Comparison of ENCODE assay signal across 8 mouse cellular contexts in the genomic region with DNA sequence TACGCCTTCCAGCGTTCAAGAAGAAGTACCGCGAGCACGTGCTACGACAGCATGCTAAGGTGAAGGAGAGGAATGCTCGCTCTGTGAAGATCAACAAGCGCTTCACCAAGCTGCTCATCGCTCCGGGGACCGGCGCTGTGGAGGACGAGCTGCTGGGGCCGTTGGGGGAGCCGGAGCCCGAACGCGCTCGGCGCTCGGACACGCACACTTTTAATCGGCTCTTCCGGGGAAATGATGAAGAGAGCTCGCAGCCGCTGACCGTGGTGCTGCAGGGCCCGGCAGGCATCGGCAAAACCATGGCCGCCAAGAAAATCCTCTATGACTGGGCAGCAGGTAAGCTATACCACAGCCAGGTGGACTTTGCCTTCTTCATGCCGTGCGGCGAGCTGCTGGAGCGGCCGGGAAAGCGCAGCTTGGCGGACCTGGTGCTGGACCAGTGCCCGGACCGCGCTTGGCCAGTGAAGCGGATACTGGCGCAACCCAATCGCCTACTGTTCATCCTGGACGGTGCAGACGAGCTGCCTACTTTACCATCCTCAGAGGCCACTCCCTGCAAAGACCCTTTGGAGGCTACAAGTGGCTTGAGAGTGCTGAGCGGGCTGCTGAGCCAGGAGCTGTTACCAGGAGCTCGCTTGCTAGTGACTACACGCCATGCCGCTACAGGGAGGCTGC. TPM values are rescaled to one million over a fixed set of nuclear protein-coding genes. Genes with fewer than 3 reads are reported as not detected.
DNase-seq lines count a peak whose midpoint lies in the region; ATAC-seq lines count a peak whose summit lies in the region.

No protein-coding gene starts in this region.

- under 1% methylated on average over 49 of the region's 49 CpGs for WGBS in embryonic facial prominence, embryonic 12.5 days
- under 1% methylated on average over 49 of the region's 49 CpGs for WGBS in limb, embryonic 11.5 days
- WGBS in midbrain, embryonic 12.5 days = under 1% methylated on average over 49 of the region's 49 CpGs

- no peaks in the 10 kb centered on the region for H3K36me3 ChIP-seq in embryonic facial prominence, embryonic 12.5 days
- no peaks in the 10 kb centered on the region for H3K36me3 ChIP-seq in limb, embryonic 11.5 days (ENCODE audit: control insufficient read depth, insufficient read depth, low read length)
- no peaks in the 10 kb centered on the region for H3K36me3 ChIP-seq in midbrain, embryonic 12.5 days

- H3K4me3 ChIP-seq in embryonic facial prominence, embryonic 12.5 days = peak overlapping the region; percentile 33
- H3K4me3 ChIP-seq in limb, embryonic 11.5 days (ENCODE audit: low read depth, low read length) = peak overlapping the region; percentile 29
- peak overlapping the region; percentile 45 for H3K4me3 ChIP-seq in midbrain, embryonic 12.5 days

- no peak overlapping the region for H3K27ac ChIP-seq in embryonic facial prominence, embryonic 12.5 days
- H3K27ac ChIP-seq in limb, embryonic 11.5 days (replicated peaks; ENCODE audit: low read depth, low read length) = no peak overlapping the region
- H3K27ac ChIP-seq in midbrain, embryonic 12.5 days (replicated peaks) = no peak overlapping the region

- H3K27me3 ChIP-seq in embryonic facial prominence, embryonic 12.5 days = peaks cover 74% of the 10 kb centered on the region
- peaks cover 52% of the 10 kb centered on the region for H3K27me3 ChIP-seq in limb, embryonic 11.5 days (ENCODE audit: control insufficient read depth, insufficient read depth, low read length)
- peaks cover 76% of the 10 kb centered on the region for H3K27me3 ChIP-seq in midbrain, embryonic 12.5 days

- H3K4me1 ChIP-seq in embryonic facial prominence, embryonic 12.5 days = peaks cover 8% of the 10 kb centered on the region
- H3K4me1 ChIP-seq in limb, embryonic 11.5 days (ENCODE audit: control insufficient read depth, insufficient read depth, low read length) = 0 out of 2 replicates have a peak, but pooled peaks cover 5% of the 10 kb centered on the region
- H3K4me1 ChIP-seq in midbrain, embryonic 12.5 days = peaks cover 21% of the 10 kb centered on the region

- H3K9me3 ChIP-seq in embryonic facial prominence, embryonic 12.5 days = no peaks in the 10 kb centered on the region
- H3K9me3 ChIP-seq in limb, embryonic 11.5 days (ENCODE audit: control insufficient read depth, low read length) = no peaks in the 10 kb centered on the region
- H3K9me3 ChIP-seq in midbrain, embryonic 12.5 days = no peaks in the 10 kb centered on the region

- H3K4me2 ChIP-seq in embryonic facial prominence, embryonic 12.5 days (replicated peaks) = peak overlapping the region; percentile 61
- peak overlapping the region; percentile 56 for H3K4me2 ChIP-seq in limb, embryonic 11.5 days (ENCODE audit: low read depth, severe bottlenecking)
- peak overlapping the region; percentile 82 for H3K4me2 ChIP-seq in midbrain, embryonic 12.5 days (replicated peaks)

- peak overlapping the region; percentile 6; the same call in 1 of the 2 replicates for H3K9ac ChIP-seq in embryonic facial prominence, embryonic 12.5 days
- H3K9ac ChIP-seq in limb, embryonic 11.5 days (ENCODE audit: low read length) = no peak overlapping the region
- H3K9ac ChIP-seq in midbrain, embryonic 12.5 days (replicated peaks) = no peak overlapping the region; the same call in 1 of the 2 replicates

- peak; percentile 19 to 36 for DNase-seq in frontal cortex, postnatal 36 days (ENCODE audit: low spot score in 2 of 2)
- no peak for DNase-seq in frontal cortex, postnatal 25 days (ENCODE audit: low spot score in 2 of 2)
- DNase-seq in adrenal gland, adult 2 months = peak; percentile 78
- DNase-seq in limb, embryonic 11.5 days (ENCODE audit: low spot score) = peak; percentile 62
- no peak for DNase-seq in spleen, postnatal 10 days (ENCODE audit: low spot score in 2 of 2)

- peak; percentile 44; the same call in 1 of the 2 replicates for ATAC-seq in embryonic facial prominence, embryonic 12.5 days (ENCODE audit: insufficient number of reproducible peaks, insufficient read depth, low FRiP score, low TSS enrichment)
- peak; percentile 28 to 43; a peak in 3 of 4 replicates for ATAC-seq in hematopoietic stem cell, adult 5-6 weeks (replicated peaks in 1 of 2; ENCODE audit: insufficient read depth in 1 of 2, low FRiP score in 2 of 2, low TSS enrichment in 1 of 2, low read depth in 1 of 2, poor library complexity in 2 of 2, severe bottlenecking in 2 of 2)
- no peak for ATAC-seq in limb, embryonic 11.5 days (ENCODE audit: insufficient number of reproducible peaks, low FRiP score, low TSS enrichment, low read depth)
- no peak for ATAC-seq in midbrain, embryonic 12.5 days (ENCODE audit: low FRiP score, low read depth)

RNA-seq across cellular contexts. Expression of gene Nlrp6, which starts 1.8 kb away (rescaled TPM):
- total RNA-seq in adrenal gland, adult 2 months (2021) = 1 to 10 TPM; 1.0 to 2.0 TPM
- 0.62 and 1.2 TPM in 2 replicates for polyA plus RNA-seq in adrenal gland, adult 2 months (2012; rRNA removed)
- polyA plus RNA-seq in embryonic facial prominence, embryonic 12.5 days (2016; fragmentation: Nextera tagmentation; extraction: Ambion mirVana) = 0.13 and 0.23 TPM in 2 replicates
- 0.25 and 0.35 TPM in 2 replicates for total RNA-seq in hematopoietic stem cell, adult 5-6 weeks (2017)
- polyA plus RNA-seq in limb, embryonic 11.5 days (2014; fragmentation: Nextera tagmentation; extraction: Ambion mirVana) = 0.26 TPM in 1 of 2 replicates, not detected in the other
- polyA plus RNA-seq in midbrain, embryonic 12.5 days (2016; fragmentation: Nextera tagmentation; extraction: Ambion mirVana) = 0.08 and 0.18 TPM in 2 replicates

RNA-seq across cellular contexts. Expression of gene Pgghg, which starts 18.7 kb away (rescaled TPM):
- total RNA-seq in adrenal gland, adult 2 months (2021) = 10 to 100 TPM; 26.5 to 48.7 TPM
- polyA plus RNA-seq in adrenal gland, adult 2 months (2012; rRNA removed) = 56.0 and 59.0 TPM in 2 replicates
- 23.0 and 24.4 TPM in 2 replicates for polyA plus RNA-seq in embryonic facial prominence, embryonic 12.5 days (2016; fragmentation: Nextera tagmentation; extraction: Ambion mirVana)
- 11.2 and 17.7 TPM in 2 replicates for total RNA-seq in hematopoietic stem cell, adult 5-6 weeks (2017)
- 13.6 and 16.1 TPM in 2 replicates for polyA plus RNA-seq in limb, embryonic 11.5 days (2014; fragmentation: Nextera tagmentation; extraction: Ambion mirVana)
- polyA plus RNA-seq in midbrain, embryonic 12.5 days (2016; fragmentation: Nextera tagmentation; extraction: Ambion mirVana) = 13.1 and 14.9 TPM in 2 replicates

RNA-seq across cellular contexts. Expression of gene Cox8b, which starts 22.3 kb away (rescaled TPM):
- total RNA-seq in adrenal gland, adult 2 months (2021) = 1,000 to 10,000 TPM; 1,499 to 1,761 TPM
- polyA plus RNA-seq in adrenal gland, adult 2 months (2012; rRNA removed) = 454 and 875 TPM in 2 replicates
- 2.4 TPM in 2 replicates for polyA plus RNA-seq in embryonic facial prominence, embryonic 12.5 days (2016; fragmentation: Nextera tagmentation; extraction: Ambion mirVana)
- total RNA-seq in hematopoietic stem cell, adult 5-6 weeks (2017) = not detected in 2 replicates
- polyA plus RNA-seq in limb, embryonic 11.5 days (2014; fragmentation: Nextera tagmentation; extraction: Ambion mirVana) = 0.88 and 1.0 TPM in 2 replicates
- not detected in 2 replicates for polyA plus RNA-seq in midbrain, embryonic 12.5 days (2016; fragmentation: Nextera tagmentation; extraction: Ambion mirVana)

RNA-seq across cellular contexts. Expression of gene Ifitm5, which starts 27.6 kb away (rescaled TPM):
- 1 to 10 TPM in 1 of 2 experiments, under 1 TPM in 1; 0.78 to 1.3 TPM for total RNA-seq in adrenal gland, adult 2 months (2021)
- polyA plus RNA-seq in adrenal gland, adult 2 months (2012; rRNA removed) = 1.2 and 2.7 TPM in 2 replicates
- polyA plus RNA-seq in embryonic facial prominence, embryonic 12.5 days (2016; fragmentation: Nextera tagmentation; extraction: Ambion mirVana) = 4.2 and 4.5 TPM in 2 replicates
- total RNA-seq in hematopoietic stem cell, adult 5-6 weeks (2017) = 1.0 TPM in 1 of 2 replicates, not detected in the other
- polyA plus RNA-seq in limb, embryonic 11.5 days (2014; fragmentation: Nextera tagmentation; extraction: Ambion mirVana) = 1.7 and 1.9 TPM in 2 replicates
- polyA plus RNA-seq in midbrain, embryonic 12.5 days (2016; fragmentation: Nextera tagmentation; extraction: Ambion mirVana) = 0.93 and 0.94 TPM in 2 replicates

RNA-seq across cellular contexts. Expression of gene Gm45717, which starts 33.2 kb away (rescaled TPM):
- not detected for total RNA-seq in adrenal gland, adult 2 months (2021)
- polyA plus RNA-seq in adrenal gland, adult 2 months (2012; rRNA removed) = not detected in 2 replicates
- polyA plus RNA-seq in embryonic facial prominence, embryonic 12.5 days (2016; fragmentation: Nextera tagmentation; extraction: Ambion mirVana) = 0.65 TPM in 1 of 2 replicates, not detected in the other
- total RNA-seq in hematopoietic stem cell, adult 5-6 weeks (2017) = not detected in 2 replicates
- polyA plus RNA-seq in limb, embryonic 11.5 days (2014; fragmentation: Nextera tagmentation; extraction: Ambion mirVana) = not detected in 2 replicates
- not detected in 2 replicates for polyA plus RNA-seq in midbrain, embryonic 12.5 days (2016; fragmentation: Nextera tagmentation; extraction: Ambion mirVana)

Comparison
In these comparisons a context has a peak if more than half of its experiments do, and no peak if none do; other contexts are left out.
1. DNase-seq: peak in frontal cortex, postnatal 36 days (2 of 2), adrenal gland, adult 2 months (single experiment) and limb, embryonic 11.5 days (single experiment); none in frontal cortex, postnatal 25 days (0 of 2) and spleen, postnatal 10 days (0 of 2).
2. ATAC-seq: peak in embryonic facial prominence, embryonic 12.5 days (single experiment) and hematopoietic stem cell, adult 5-6 weeks (2 of 2); none in limb, embryonic 11.5 days (single experiment) and midbrain, embryonic 12.5 days (single experiment).
3. RNA of gene Cox8b, which starts 22.3 kb away (polyA plus RNA-seq): 454 to 875 TPM in adrenal gland, adult 2 months; 2.4 TPM in embryonic facial prominence, embryonic 12.5 days, 0.88 to 1.0 TPM in limb, embryonic 11.5 days and not detected in midbrain, embryonic 12.5 days; every median in the first group is over 100 times any median in the second.
4. Peak in every context shown above with its lines, with median percentiles within 50 percentile points of each other: H3K4me2 ChIP-seq and H3K4me3 ChIP-seq.